Comparison of ENCODE assay signal across 28 mouse cellular contexts in the genomic region with DNA sequence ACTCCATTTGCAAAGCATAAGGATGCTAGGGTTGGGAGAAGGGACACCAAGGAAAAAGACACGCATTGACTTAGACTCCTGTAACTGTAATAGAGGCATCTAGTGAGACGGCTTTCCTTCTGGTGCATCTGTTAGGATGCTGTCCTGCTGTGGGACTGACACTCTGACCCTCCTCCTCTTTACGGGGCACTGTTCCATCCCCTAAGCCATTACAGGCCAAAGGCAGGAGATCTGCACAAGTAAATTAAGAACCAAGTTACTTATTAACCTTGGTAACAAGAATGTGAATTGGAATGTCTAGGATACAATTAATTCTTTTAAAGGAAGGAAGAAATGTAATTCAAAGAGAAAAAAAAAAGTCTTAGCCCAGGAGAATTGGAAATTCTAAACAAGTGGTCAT.
A peak's percentile ranks its signal among the peaks of the same experiment; 100 is the strongest.
DNase-seq lines count a peak whose midpoint lies in the region; ATAC-seq lines count a peak whose summit lies in the region.
"Had no signal": no experiment of that assay in that cellular context is flagged by ENCODE, and none has a peak within 500 bp of the region (broad histone marks: within the 10 kb centered on the region; RNA-seq: fewer than 3 reads in every experiment).

No protein-coding gene starts in this region.

- peak; percentile 18 for DNase-seq in intestine, embryonic 14.5 days (ENCODE audit: low spot score)
- peak; percentile 38 for DNase-seq in kidney, adult 9 months
- no peak for DNase-seq in kidney, postnatal 10 days
- peak; percentile 8 for DNase-seq in neural tube, embryonic 10.5 days (ENCODE audit: extremely low spot score, low spot score)
- DNase-seq in kidney, postnatal 36 days = peak; percentile 15 to 46
- no peak for DNase-seq in right cerebral cortex, postnatal 36 days (ENCODE audit: low spot score in 2 of 2)
- DNase-seq: adrenal gland, postnatal 10 days; adrenal gland, postnatal 36 days; B cell, adult 2 months; cerebellum, adult 18-20 months; cerebellum, adult 9-10 months; cerebellum, postnatal 14 days; gastrocnemius, postnatal 10 days; gastrocnemius, postnatal 36 days; heart, postnatal 10 days; heart, postnatal 36 days had no signal

- 68% methylated on average over 3 of the region's 3 CpGs for WGBS in intestine, embryonic 14.5 days
- WGBS in intestine, embryonic 16.5 days = 76% methylated on average over 3 of the region's 3 CpGs
- 32% methylated on average over 3 of the region's 3 CpGs for WGBS in neural tube, embryonic 15.5 days

- H3K9ac ChIP-seq in intestine, embryonic 14.5 days (ENCODE audit: low read length) = no peak overlapping the region
- no peak overlapping the region for H3K9ac ChIP-seq in intestine, embryonic 16.5 days (ENCODE audit: low read depth, low read length)
- H3K9ac ChIP-seq in neural tube, embryonic 15.5 days (replicated peaks) = no peak overlapping the region
- H3K9ac ChIP-seq: forebrain, embryonic 13.5 days; heart, embryonic 12.5 days; heart, embryonic 15.5 days; hindbrain, embryonic 13.5 days had no signal

- no peaks in the 10 kb centered on the region for H3K4me1 ChIP-seq in intestine, embryonic 14.5 days (replicated peaks; ENCODE audit: control insufficient read depth, insufficient read depth, low read length)
- no peaks in the 10 kb centered on the region for H3K4me1 ChIP-seq in intestine, embryonic 16.5 days (ENCODE audit: control insufficient read depth, insufficient read depth, low read length)
- H3K4me1 ChIP-seq in neural tube, embryonic 15.5 days = no peaks in the 10 kb centered on the region
- H3K4me1 ChIP-seq: forebrain, embryonic 10.5 days; forebrain, embryonic 13.5 days; hindbrain, embryonic 10.5 days; hindbrain, embryonic 13.5 days had no signal

- ATAC-seq in intestine, embryonic 14.5 days (replicated peaks; ENCODE audit: low FRiP score, low TSS enrichment, low read depth) = no peak
- no peak for ATAC-seq in intestine, embryonic 16.5 days
- no peak for ATAC-seq in neural tube, embryonic 15.5 days (ENCODE audit: low FRiP score)
- ATAC-seq: forebrain, embryonic 13.5 days; forebrain, embryonic 16.5 days; Patski had no signal

- no peak overlapping the region for H3K27ac ChIP-seq in intestine, embryonic 14.5 days (ENCODE audit: low read depth)
- H3K27ac ChIP-seq in intestine, embryonic 16.5 days (ENCODE audit: low read length) = no peak overlapping the region
- no peak overlapping the region for H3K27ac ChIP-seq in neural tube, embryonic 15.5 days (replicated peaks)
- H3K27ac ChIP-seq: forebrain, embryonic 10.5 days; forebrain, embryonic 13.5 days; heart, embryonic 15.5 days; hindbrain, embryonic 10.5 days; hindbrain, embryonic 13.5 days had no signal

- no peaks in the 10 kb centered on the region for H3K27me3 ChIP-seq in intestine, embryonic 14.5 days (replicated peaks; ENCODE audit: control insufficient read depth, insufficient read depth, low read length)
- H3K27me3 ChIP-seq in intestine, embryonic 16.5 days (replicated peaks; ENCODE audit: control insufficient read depth, insufficient read depth, low read length) = no peaks in the 10 kb centered on the region
- H3K27me3 ChIP-seq in neural tube, embryonic 15.5 days (replicated peaks) = no peaks in the 10 kb centered on the region
- H3K27me3 ChIP-seq: CH12.LX; forebrain, embryonic 13.5 days; heart, embryonic 12.5 days; heart, embryonic 15.5 days; hindbrain, embryonic 13.5 days; Patski had no signal

- H3K36me3 ChIP-seq in intestine, embryonic 14.5 days (ENCODE audit: control insufficient read depth, insufficient read depth, low read length) = no peaks in the 10 kb centered on the region
- no peaks in the 10 kb centered on the region for H3K36me3 ChIP-seq in intestine, embryonic 16.5 days (ENCODE audit: control insufficient read depth, insufficient read depth, low read length)
- no peaks in the 10 kb centered on the region for H3K36me3 ChIP-seq in neural tube, embryonic 15.5 days
- H3K36me3 ChIP-seq: G1E; hindbrain, embryonic 10.5 days; hindbrain, embryonic 13.5 days had no signal

- H3K4me2 ChIP-seq in intestine, embryonic 14.5 days (ENCODE audit: low read length) = no peak overlapping the region
- no peak overlapping the region for H3K4me2 ChIP-seq in intestine, embryonic 16.5 days (ENCODE audit: low read depth, low read length)
- H3K4me2 ChIP-seq in neural tube, embryonic 15.5 days = no peak overlapping the region
- H3K4me2 ChIP-seq: forebrain, embryonic 13.5 days; heart, embryonic 12.5 days; heart, embryonic 15.5 days; hindbrain, embryonic 13.5 days had no signal

- no peaks in the 10 kb centered on the region for H3K9me3 ChIP-seq in intestine, embryonic 14.5 days (ENCODE audit: control insufficient read depth, low read length)
- H3K9me3 ChIP-seq in intestine, embryonic 16.5 days (ENCODE audit: control insufficient read depth, low read length) = no peaks in the 10 kb centered on the region
- H3K9me3 ChIP-seq in neural tube, embryonic 15.5 days (replicated peaks) = no peaks in the 10 kb centered on the region
- H3K9me3 ChIP-seq: forebrain, embryonic 10.5 days; forebrain, embryonic 13.5 days; G1E; heart, embryonic 12.5 days; heart, embryonic 15.5 days; hindbrain, embryonic 10.5 days; hindbrain, embryonic 13.5 days had no signal

- no peak overlapping the region for H3K4me3 ChIP-seq in intestine, embryonic 14.5 days (ENCODE audit: low read depth, low read length)
- H3K4me3 ChIP-seq in intestine, embryonic 16.5 days (ENCODE audit: low read length) = no peak overlapping the region
- H3K4me3 ChIP-seq in neural tube, embryonic 15.5 days (replicated peaks) = no peak overlapping the region
- H3K4me3 ChIP-seq: forebrain, embryonic 10.5 days; forebrain, embryonic 13.5 days; heart, embryonic 12.5 days; heart, embryonic 15.5 days; hindbrain, embryonic 10.5 days; hindbrain, embryonic 13.5 days had no signal

Comparison
In these comparisons a context has a peak if more than half of its experiments do, and no peak if none do; other contexts are left out.
1. DNase-seq: peak in intestine, embryonic 14.5 days (single experiment), kidney, adult 9 months (single experiment), neural tube, embryonic 10.5 days (single experiment) and kidney, postnatal 36 days (2 of 2); none in kidney, postnatal 10 days (single experiment) and right cerebral cortex, postnatal 36 days (0 of 2).